Mouse (Mus musculus) adipocyte (in vitro differentiated cells): ENCODE measurements around the gene Kpna4.
A peak's percentile ranks its signal among the peaks of the same experiment; 100 is the strongest.
"Not testable (repeated sequence)": the region's sequence is repeated elsewhere in the genome, so short reads cannot be mapped to it uniquely, and the experiment has no call there.

Experiments
- DNase-seq: peaks from one replicate; pipeline ENCODE4 v3.0.0-alpha.2; 2016; ENCODE audit warnings: low spot score

The Kpna4 gene

DNA sequence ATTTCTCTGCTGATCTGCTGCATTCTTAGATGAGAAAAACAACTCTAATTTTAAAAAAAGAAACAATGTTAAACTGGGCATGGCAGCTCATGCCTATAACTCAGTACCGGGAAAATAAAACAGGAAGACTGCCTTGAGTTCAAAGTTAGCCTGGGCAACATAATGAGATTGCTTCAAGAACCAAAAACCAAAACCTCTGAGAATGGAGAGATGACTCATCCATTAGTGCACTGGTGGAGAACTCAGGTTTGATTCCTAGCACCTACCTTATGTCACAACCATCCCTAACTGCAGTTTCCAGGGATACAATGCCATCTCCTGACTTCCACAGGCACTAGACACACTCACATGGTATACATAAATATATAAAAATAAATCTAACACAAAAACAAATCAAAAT lies 17.8 kb downstream of the Kpna4 start:
- DNase-seq = no peak

- no peak for DNase-seq
These were observed 32.5 kb downstream of the Kpna4 start for GRCm38 (mm10) chr3:69094456-69094855.

GRCm38 (mm10) chr3:69064005-69064404 lies 62.9 kb downstream of the Kpna4 start:
- DNase-seq = peak; percentile 65

GRCm38 (mm10) chr3:69062764-69063163 lies 64.1 kb downstream of the Kpna4 start:
- no peak for DNase-seq

DNA sequence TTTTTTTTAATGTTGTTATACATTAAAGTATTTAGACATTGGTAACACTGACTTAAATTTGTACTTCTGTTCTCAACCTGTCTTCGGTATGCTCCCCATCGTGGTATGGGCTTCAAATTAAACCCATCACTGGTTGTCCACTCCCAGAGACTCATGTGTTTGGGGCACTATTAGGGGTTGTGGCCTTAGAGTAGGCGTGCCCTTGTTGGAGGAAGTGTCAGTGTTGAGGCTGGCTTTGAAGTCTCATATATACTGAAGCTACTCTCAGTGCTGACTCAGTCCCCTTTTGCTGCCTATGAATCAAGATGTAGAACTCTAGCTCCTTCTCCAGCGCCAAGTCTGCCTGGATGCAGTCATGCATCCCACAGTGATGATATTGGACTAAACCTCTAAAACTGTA lies 66.2 kb downstream of the Kpna4 start:
- DNase-seq = no peak

GRCm38 (mm10) chr3:69055871-69056270 lies 71.0 kb downstream of the Kpna4 start:
- DNase-seq = no peak

- no peak for DNase-seq
These were observed 72.0 kb downstream of the Kpna4 start for GRCm38 (mm10) chr3:69054760-69055432.

DNA sequence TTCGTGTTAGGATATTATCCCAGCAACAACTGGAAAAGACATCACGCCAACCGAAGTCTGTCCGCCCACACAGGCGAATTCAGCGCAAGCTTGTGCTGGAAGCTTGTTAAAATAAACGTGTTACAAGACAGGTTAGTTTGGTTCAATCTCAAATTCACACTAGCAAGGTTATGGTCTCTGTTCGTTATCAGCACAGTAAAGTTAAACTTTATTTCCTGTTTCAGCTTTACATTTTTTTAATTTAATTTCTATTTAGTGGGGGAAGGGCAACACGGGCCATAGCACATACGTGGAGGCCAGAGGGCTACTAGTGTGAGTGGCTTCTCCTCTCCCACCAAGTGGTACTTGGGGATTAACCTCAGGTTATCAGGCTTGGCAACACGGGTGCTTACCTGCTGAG lies 75.0 kb downstream of the Kpna4 start:
- DNase-seq = no peak

DNA sequence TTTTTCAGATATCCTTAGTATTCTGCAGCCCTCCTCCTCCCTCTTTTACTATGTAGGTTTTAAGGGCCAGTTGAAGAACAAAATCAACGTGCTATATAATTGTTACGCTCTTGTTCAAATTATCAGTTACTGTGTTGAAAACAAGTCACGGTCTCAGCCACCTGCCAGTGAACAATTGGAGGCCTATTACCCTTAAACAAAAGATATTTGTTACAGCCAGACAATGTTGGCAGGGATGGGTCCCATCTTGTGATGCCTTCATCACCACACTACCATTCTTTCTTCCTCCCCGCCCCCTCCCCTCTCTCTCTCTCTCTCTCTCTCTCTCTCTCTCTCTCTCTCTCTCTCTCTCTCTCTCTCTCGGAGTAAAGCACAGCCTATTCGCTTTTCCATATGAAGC lies 77.9 kb downstream of the Kpna4 start:
- no peak for DNase-seq

DNA sequence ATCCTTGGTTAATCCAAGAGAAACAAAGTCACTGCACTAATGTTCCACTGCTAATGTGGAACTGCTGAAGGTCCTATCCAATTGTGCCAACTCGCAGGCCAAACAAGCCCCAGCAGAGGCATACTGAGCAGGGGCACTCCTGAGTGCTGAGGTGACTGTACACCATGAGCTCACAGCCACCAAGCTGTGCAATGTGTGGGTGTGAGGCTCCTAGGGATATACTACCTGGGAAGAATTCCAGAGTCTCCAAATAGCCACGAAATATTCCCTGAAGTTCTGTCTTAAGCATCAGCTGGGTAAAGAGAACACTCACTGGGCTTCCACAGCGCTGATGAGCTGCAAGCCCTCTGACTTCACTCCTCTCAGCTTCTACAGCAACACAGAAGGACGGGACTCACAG lies 79.2 kb downstream of the Kpna4 start:
- no peak for DNase-seq

- no peak for DNase-seq
These were observed 80.4 kb downstream of the Kpna4 start for GRCm38 (mm10) chr3:69046509-69046908.

DNA sequence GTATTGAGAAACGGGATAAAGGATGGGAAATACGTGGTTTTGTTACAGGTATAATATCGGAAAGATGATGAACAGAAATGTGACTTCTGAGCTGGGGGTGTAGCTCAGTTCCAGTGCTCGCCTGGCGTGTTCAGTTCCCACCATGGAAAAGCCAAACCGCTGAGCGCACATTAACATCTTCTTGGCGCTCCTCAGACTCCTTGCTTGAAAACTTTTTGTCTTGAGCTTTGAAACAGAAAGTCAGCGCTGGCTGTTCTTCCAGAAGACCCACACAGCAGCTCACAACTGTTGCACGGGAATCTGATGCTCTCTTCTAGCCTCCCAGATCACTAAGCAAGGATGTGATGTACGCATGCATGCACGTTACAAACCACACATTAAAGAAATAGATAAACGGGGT lies 81.2 kb downstream of the Kpna4 start:
- peak; percentile 14 for DNase-seq

DNA sequence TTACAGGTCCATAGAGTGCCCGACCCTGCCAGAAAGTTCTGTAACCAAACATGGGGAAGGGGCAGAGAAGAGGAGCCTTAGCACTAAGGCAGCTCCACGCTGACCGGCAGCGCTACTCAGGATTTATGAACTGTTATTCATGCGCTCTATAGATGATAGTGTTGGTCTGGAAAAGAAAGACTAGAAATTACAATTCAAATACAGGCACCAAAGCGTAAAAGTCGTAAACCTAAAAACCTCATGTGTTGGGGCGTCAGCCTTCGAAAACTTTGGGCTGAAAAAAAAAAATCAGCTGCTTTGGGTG lies 81.6 kb downstream of the Kpna4 start:
- DNase-seq = no peak

DNA sequence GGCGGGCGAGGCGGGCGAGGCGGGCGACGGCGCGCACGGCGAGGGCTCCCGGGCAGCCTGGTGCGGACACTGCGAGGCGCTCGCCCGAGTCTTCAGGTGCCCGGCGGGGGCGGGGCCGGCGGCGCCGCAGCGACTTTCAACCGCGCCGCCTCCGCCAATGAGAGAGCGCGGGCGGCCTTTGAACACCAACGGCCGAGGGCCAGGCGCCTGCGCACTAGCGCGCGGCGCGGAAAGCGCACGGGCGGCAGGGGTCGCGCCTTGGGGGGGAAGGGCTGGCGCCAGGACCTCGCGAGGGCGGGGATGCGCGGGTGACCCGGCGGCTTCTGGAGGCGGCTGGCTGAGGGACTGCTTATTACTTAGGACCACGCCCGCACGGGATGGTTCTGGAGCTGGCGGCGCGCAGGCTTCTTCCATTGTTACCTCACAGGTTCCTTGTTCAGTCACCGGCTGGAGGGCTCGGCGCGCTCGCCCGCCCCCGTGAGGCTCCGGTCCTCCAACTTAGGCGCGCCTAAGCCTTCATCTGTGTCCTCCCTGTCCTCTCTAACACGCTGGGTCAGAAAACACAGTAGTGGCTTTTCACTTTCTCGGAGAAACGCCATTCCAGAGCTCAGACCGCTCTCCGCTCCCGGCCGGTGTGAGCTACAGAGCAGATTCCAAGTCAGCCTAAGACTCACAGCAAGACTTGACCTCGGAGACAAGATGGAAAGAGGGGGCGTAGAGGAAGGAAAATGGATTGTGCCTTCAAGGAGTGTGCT lies 82.1 kb downstream of the Kpna4 start, which contains the start of gene Trim59:
TSS of gene Trim59 (minus strand) at position 111 of the 755 bp plus-strand sequence.
- DNase-seq = peak; percentile 83

DNA sequence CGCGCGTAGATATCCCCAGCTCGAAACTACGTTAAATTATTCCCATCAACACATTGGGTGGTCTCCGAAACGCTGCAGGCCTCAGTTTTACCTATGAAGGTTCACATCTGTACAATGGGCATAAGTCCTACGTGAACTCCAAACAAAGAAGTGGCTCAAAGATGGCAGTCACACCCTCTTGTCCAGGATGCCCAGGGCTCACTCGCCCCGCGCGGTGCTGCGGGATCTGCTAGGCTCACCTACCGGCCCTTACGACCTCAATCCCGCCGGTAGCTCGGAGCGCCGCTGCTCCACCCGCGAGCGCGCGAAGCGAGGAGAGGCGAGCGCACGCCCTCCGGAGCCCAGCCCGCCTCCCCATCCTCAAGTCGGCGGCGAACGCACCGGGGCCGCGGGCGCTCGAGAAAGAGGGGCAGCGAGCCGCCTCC lies 82.7 kb downstream of the Kpna4 start:
- peak; percentile 23 for DNase-seq

DNA sequence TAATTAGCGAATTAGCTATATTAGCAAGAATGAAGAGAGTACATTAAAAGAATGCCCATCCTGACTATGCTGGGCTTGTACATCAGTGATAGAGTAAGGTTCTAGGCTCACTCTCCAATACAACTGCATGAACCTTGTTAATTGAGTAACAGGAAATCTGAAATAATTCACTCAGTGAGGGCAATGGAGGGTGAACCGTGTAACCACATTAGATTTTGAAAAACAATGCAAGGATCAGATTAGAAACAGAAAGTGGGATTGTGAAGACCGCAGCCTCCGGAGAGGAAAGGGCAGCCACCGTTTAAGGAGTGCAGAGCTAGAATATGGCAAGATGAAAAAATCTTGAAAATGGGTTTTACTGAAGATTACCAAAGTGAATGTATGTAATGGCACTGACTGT lies 85.6 kb downstream of the Kpna4 start:
- no peak for DNase-seq

GRCm38 (mm10) chr3:69040105-69040504 lies 86.8 kb downstream of the Kpna4 start:
- peak; percentile 34 for DNase-seq

GRCm38 (mm10) chr3:69026133-69026783 lies 100.7 kb downstream of the Kpna4 start:
- DNase-seq = no peak

DNA sequence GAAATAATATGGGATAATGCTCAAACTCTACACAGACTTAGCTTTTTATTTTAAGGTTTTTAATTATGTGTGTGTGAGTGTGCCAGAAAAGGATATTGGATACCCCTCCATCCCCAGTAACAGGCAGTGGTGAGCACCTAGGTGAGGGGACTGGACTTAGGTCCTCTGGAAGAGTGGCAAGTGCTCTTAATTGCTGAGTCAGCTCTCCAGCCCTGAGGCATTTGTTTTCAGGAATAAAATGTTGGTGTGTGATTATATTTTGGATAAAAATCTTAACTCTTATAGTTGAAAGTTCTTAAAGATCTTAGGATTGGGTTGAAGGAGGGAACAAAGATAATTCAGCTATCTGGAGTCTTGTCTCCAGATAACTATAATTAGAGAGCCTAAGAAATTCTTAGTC lies 106.1 kb downstream of the Kpna4 start:
- DNase-seq = no peak

GRCm38 (mm10) chr3:69020285-69020684 lies 106.6 kb downstream of the Kpna4 start:
- DNase-seq = no peak

GRCm38 (mm10) chr3:69018635-69019034 lies 108.3 kb downstream of the Kpna4 start:
- DNase-seq = not testable (repeated sequence)

GRCm38 (mm10) chr3:69017181-69017580 lies 109.7 kb downstream of the Kpna4 start:
- DNase-seq = no peak
